Mouse (Mus musculus) B cell, adult 62 days (primary cell): ENCODE measurements around the gene Mkrn2os. TPM values are rescaled to one million over a fixed set of nuclear protein-coding genes. Genes with fewer than 3 reads are reported as not detected.

Source experiments
- total RNA-seq: library from RNA; stranded (reverse); gene quantifications from 4 replicates; pipeline ENCODE4 v1.2.4, GENCODE M21; 2023

The Mkrn2os gene
- not detected in 4 replicates for total RNA-seq

DNA sequence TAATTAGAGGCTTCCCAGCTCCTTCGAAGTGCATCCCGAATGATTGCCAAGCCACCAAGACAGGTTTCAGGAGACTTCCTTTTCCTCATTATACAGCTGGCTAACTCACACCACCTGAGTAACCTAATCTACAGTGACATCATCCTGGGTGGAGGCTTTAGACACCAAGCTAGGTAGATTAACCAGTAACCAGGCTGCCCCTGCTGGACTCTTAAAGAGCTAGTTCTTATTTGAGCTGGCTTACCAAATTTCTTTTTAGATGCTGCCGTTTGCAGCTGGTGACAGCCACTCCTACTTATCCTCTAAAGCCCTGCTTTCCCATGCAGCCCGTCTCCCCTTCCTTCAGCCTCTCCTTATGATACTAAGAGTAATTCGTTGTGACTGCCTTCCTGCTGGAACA is at the start of gene Mkrn2os:
Gene Mkrn2os, minus strand, starts transcription at position 119 of the 400 bp plus-strand sequence.

DNA sequence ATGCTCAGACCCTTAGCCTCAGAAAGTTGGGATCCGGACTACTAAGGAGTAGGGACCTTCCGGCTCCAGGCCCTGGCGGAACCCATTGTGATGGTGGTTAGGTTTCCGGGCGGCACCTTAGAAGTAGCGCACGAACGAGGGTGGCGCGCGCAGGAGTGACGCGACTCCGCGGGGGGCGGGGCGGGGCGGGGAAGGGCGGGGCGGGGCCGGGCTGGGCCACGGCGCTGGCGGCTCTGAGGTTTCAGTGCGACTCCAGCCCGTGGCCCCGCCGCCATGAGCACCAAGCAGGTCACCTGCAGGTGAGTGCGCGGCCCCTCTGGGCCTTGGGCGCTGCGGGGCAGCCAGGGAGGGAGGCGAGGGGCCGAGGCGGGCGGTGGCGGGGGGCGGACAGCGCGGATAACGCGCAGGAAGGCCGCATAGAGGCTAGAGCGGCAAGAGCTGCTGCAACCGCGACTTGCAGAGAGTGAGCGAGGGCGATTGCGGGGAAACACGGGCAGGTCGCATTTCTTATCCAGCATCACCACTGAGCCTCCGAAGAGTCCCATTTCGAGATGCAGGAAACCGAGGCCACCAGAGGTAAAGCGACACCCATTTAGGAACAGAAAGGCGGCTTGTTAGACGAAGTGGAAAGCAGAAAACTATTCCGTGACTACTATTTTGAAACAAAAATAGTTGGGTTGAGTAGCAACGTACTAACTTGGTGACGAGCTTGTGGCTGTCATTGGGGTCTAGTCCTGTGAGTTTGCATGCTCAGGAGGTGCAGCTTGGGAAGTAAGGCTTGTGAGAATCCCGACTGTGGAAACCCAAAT is 9.5 kb upstream of the Mkrn2os start, which contains the start of gene Mkrn2:
Gene Mkrn2, plus strand, starts transcription at position 188 of the 809 bp plus-strand sequence.

DNA sequence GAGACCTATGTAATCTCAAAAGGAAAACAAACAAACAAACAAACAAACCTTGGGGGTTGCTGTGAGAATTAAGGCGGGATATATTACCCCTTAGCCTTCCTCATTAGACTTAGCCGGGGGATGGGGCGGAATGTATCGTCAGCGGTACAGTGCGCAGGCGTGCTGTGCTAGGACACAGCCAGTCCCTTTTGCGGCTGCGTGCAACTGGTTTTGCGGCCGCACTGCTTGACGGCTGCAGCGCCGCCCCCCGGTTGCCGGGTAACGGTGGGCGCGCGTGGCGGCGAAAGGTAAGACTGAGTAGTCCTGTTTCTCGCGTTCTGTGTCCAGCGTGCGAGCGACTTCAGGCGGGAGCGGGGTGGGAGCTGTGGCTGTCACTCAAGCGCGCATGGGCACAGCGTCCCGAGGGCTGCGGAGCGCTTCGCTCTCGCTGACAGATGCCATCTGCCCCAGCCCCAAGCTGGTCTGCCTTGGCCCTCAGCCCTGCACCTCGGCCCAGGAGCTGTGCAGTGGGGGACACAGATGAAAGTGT is 47.9 kb downstream of the Mkrn2os start, which contains the start of gene Tsen2:
Gene Tsen2, plus strand, starts transcription at position 223 of the 529 bp plus-strand sequence.

Other genes with a start within 250 kb of the Mkrn2os start
- 1.5 TPM in 1 of 4 replicates, not detected in the others for gene Pparg, start 231.6 kb downstream of the Mkrn2os start, total RNA-seq
- gene Tsen2, start 47.9 kb downstream of the Mkrn2os start, total RNA-seq = 7.5 to 9.6 TPM (median 8.1 TPM) in 4 replicates
- 26.7 to 42.8 TPM (median 35.7 TPM) in 4 replicates for gene Mkrn2, start 9.3 kb upstream of the Mkrn2os start, total RNA-seq
- gene Raf1, start 84.1 kb upstream of the Mkrn2os start, total RNA-seq = 138 to 157 TPM (median 146 TPM) in 4 replicates
- gene Tmem40, start 169.8 kb upstream of the Mkrn2os start, total RNA-seq = 0.92 TPM in 1 of 4 replicates, not detected in the others
- gene Cand2, start 182.0 kb upstream of the Mkrn2os start, total RNA-seq = 5.3 to 6.8 TPM (median 6.4 TPM) in 4 replicates
- gene Rpl32, start 216.2 kb upstream of the Mkrn2os start, total RNA-seq = 2,398 to 2,648 TPM (median 2,491 TPM) in 4 replicates
- 0.21 TPM in 1 of 4 replicates, not detected in the others for gene Efcab12, start 245.8 kb upstream of the Mkrn2os start, total RNA-seq